Mouse (Mus musculus): ENCODE data around the gene Hecw1.
"Not testable (repeated sequence)": the region's sequence is repeated elsewhere in the genome, so short reads cannot be mapped to it uniquely, and the experiment has no call there.

Gene Hecw1

GRCm38 (mm10) chr13:14365546-14365945 is 157.5 kb downstream of the Hecw1 start:
- in situ Hi-C loops (cut with MboI, MseI), result no loop called here

GRCm38 (mm10) chr13:14327252-14327651 is 195.8 kb downstream of the Hecw1 start:
- in situ Hi-C loops (cut with MboI, MseI), result no loop called here

DNA sequence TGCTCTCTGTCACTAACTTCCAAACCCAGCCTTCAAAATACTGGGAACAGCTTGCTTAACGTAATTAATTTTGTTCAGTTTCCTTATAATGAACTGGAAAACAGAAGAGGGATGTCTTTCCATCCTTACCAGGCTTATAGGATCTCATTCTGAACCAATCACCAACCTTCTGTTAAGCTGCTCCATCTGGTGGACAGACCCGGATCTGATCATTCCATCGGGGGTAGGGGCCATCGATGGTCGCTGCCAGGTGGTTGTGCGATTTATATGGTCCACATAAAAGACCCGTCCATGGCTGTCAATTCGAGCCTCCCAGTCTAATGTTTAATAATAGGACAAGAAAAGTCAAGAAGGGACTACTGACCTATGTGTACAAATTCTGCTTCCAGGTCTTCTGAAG is 216.4 kb downstream of the Hecw1 start:
- in situ Hi-C loops (cut with MboI, MseI), result no loop called here

DNA sequence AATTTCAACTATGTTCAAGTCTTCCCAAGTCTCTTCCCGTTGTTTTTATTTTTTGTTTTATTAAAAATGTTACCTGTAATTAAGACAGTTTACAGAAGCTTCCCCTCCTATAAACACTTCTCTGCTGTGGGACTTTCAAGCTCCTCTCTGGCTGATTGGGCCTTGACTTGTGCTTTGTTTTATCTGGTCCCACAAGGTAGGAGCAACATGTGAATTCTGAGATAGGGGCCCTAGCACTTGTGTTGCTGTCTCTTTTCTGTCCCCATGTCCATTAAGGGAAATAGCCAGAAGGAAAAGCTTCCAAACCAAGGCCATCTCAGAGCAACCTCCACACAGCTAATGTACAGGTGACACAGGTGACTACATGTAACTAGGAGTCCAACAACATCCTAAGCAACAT is 218.9 kb downstream of the Hecw1 start:
- in situ Hi-C loops (cut with MboI, MseI), result no loop called here

GRCm38 (mm10) chr13:14302921-14303320 is 220.1 kb downstream of the Hecw1 start:
- in situ Hi-C loops (cut with MboI, MseI), result no loop called here

- in situ Hi-C loops (cut with MboI, MseI), result no loop called here
These were observed 233.0 kb downstream of the Hecw1 start for GRCm38 (mm10) chr13:14290016-14290415.

GRCm38 (mm10) chr13:14271476-14271875 is 251.6 kb downstream of the Hecw1 start:
- in situ Hi-C loops (cut with MboI, MseI), result no loop called here

DNA sequence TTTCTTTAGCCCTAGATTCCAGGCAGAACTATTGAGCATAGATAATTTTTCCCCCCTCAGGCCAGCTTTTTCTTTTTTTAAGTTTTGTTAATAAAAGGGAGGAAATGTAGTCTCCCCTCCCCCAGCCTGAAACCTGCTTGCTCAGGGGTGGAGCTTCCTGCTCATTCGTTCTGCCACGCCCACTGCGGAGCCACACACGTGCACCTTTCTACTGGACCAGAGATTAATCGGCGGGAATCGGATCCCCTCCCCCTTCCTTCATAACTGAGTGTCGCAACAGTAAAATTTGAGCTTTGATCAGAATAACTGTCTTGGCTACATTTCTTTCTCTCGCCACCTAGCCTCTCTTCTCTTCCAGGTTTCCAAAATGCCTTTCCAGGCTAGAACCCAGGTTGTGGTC is 262.1 kb downstream of the Hecw1 start:
- in situ Hi-C loops (cut with MboI, MseI), result not testable (repeated sequence)

- in situ Hi-C loops (cut with MboI, MseI), result no loop called here
These were observed 277.1 kb downstream of the Hecw1 start for GRCm38 (mm10) chr13:14245946-14246345.

DNA sequence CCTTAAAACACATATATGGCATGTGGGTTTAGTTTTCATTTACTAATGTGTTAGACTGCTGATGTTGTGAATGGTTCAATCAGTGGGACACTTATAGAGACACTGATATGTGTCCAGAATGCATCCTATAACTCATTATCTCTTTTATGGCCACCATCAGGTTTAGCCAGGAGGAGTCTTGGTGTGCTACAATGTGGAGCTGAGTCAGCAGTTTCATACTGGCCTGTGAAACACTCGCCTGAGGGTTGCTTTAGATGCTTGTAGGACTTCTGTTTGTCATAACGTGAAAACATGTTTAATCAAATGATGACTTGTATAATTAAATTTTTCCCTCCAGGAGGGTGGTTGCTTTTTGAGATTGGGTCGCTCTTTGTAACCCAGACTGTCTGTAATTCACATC is 343.4 kb downstream of the Hecw1 start:
- in situ Hi-C loops (cut with MboI, MseI), result no loop called here

DNA sequence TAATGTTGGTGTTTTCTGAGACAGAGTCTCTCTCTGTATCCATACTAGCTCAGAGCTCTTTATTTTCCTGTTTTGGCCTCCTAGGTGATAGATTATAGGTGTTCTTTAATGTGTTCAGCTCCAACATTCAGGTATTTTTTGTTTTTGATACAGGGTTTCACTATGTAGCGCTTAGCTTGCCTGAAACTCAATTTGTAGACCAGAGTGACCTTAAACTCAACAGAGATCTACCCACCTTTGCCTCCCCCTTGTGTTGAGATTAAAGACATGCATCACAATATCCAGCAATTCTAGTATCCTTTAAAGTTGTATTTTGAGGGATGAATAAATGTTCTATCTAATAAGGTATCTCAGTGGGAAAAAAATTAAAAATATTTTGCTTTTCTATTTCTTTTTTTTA is 345.0 kb downstream of the Hecw1 start:
- in situ Hi-C loops (cut with MboI, MseI), result no loop called here

Data from regulatory T cell (primary cell).